Mouse (Mus musculus): ENCODE data around the gene Nkain2.

The Nkain2 gene

GRCm38 (mm10) chr10:32576559-32577275, 313.5 kb downstream of the Nkain2 start:
- no peak for DNase-seq (ENCODE audit: low spot score in 2 of 2)

DNA sequence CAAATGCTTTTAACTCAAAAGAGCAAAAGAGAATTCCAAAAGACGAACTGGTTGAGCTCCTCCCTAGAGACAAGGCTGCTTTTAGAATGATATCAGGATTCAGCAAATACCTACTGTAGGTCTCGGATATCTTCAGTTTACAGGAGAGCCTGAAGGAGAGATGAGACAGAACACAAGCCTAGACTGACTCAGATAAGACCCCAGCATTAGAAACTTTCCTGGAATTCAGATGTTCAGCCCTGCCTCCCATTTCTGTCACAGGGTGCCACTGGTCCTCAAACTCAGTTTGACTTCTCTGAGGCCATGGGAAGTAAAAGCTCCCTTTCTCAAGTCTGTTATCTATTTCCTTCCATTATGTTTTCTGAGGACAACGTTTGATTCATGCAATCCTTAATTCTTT, 332.6 kb downstream of the Nkain2 start:
- no peak for DNase-seq (ENCODE audit: low spot score in 2 of 2)

DNA sequence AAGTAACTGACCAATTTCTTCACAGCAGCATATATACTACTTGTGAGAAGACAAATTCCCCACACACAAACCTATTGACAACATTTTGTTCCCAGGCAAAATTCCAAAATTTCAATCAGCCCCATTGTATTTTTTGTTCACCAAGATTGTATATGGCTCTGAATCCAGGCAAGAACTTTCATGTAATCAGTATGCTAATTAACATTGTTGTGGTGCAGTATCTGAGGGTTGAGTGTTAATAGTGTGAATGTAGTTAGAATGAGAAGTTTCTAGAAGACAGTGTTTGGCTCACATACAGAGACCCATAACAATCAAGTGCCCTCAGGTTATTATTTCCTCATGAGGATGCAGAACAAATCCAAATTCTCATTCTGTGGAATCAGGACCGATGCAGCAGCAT, 354.2 kb downstream of the Nkain2 start:
- DNase-seq (ENCODE audit: low spot score in 2 of 2) = no peak

- DNase-seq (ENCODE audit: low spot score in 2 of 2) = no peak
These were observed 379.4 kb downstream of the Nkain2 start for GRCm38 (mm10) chr10:32510821-32511220.

- no peak for DNase-seq (ENCODE audit: low spot score in 2 of 2)
These were observed 395.6 kb downstream of the Nkain2 start for GRCm38 (mm10) chr10:32494591-32495182.

GRCm38 (mm10) chr10:32493600-32493999, 396.7 kb downstream of the Nkain2 start:
- no peak for DNase-seq (ENCODE audit: low spot score in 2 of 2)

DNA sequence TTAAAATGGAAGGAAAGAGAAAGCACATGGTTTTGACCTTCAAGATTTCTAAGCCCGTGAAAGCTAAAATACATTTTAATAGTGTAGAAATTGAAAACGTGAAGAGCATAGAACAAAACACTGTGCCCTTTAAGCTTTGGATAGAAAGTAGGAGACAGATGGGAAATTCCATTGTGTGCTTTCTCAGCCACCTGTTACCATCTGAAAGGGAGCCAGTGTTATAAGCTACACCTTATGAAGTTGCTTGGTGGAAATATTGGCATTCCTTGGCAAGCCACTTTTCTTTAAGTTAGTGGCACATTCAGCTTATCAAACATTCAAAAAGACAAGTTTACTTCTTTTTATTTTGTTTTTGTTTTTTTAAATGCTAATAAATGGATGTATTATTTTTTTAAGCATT, 427.5 kb downstream of the Nkain2 start:
- DNase-seq (ENCODE audit: low spot score in 2 of 2) = no peak

- DNase-seq (ENCODE audit: low spot score in 2 of 2) = no peak
These were observed 450.2 kb downstream of the Nkain2 start for GRCm38 (mm10) chr10:32439932-32440519.

GRCm38 (mm10) chr10:32414228-32414627, 476.0 kb downstream of the Nkain2 start:
- no peak for DNase-seq (ENCODE audit: low spot score in 2 of 2)

- no peak for DNase-seq (ENCODE audit: low spot score in 2 of 2)
These were observed 478.9 kb downstream of the Nkain2 start for GRCm38 (mm10) chr10:32411331-32411730.

DNA sequence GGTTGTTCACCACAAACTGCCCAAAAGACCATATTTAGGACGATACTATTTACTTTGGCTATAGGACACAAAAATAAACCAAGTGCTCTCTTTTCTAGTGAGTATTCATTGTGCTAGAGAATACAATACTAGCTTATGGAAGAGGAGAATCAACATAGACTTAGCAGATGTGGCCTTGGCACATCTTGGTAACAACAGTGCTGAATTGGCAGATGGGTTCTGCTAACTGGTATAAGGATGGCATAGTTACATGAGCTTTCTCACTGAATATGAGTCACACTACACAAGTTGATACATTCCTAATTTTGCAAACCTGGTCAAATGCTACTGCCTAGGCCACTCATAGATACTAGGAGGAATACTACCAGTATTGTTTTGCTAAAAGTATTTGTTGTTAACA, 489.3 kb downstream of the Nkain2 start:
- no peak for DNase-seq (ENCODE audit: low spot score in 2 of 2)

GRCm38 (mm10) chr10:32393859-32394521, 496.3 kb downstream of the Nkain2 start:
- DNase-seq (ENCODE audit: low spot score in 2 of 2) = no peak

DNA sequence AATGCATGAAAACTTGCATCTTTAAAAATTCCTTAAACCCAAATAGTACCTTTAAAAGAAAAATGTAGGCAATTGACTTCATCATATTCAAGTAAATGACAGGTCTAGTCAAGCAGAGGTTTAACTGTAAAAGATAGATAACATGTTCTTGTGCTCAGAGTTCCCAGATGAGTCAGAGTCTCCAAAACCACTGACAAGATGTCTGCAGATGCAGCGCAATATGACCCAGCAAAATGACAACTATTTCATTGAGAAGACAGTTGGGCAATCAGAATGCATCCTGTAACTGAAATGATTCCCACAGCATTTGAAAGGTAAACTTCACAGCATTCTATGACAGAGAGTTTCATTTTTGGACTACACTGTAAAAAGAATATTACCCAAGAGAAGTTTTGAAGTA, 496.9 kb downstream of the Nkain2 start:
- DNase-seq (ENCODE audit: low spot score in 2 of 2) = no peak

- no peak for DNase-seq (ENCODE audit: low spot score in 2 of 2)
These were observed 577.5 kb downstream of the Nkain2 start for GRCm38 (mm10) chr10:32312754-32313153.

GRCm38 (mm10) chr10:32301024-32301597, 589.2 kb downstream of the Nkain2 start:
- DNase-seq (ENCODE audit: low spot score in 2 of 2) = no peak

- DNase-seq (ENCODE audit: low spot score in 2 of 2) = no peak
These were observed 599.8 kb downstream of the Nkain2 start for GRCm38 (mm10) chr10:32290487-32290886.

DNA sequence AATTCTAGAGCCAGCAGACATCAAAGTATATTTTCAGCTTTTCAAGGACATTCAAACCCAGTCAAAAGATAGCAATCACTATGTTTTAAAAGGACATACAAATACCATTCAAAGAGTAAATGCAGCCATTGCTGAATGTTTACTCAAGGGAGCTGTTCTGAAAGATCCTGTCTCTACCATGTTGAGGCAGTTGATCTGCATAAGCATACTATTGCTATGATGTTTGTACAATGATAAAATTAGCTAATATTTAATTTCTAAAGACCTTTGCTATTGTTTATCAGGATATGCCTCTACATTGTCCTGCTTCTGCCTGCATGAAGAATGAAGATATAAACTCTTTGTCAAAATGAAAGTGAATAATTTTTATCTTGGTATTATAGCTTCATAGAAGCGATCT, 606.6 kb downstream of the Nkain2 start:
- DNase-seq (ENCODE audit: low spot score in 2 of 2) = no peak

- DNase-seq (ENCODE audit: low spot score in 2 of 2) = no peak
These were observed 646.9 kb downstream of the Nkain2 start for GRCm38 (mm10) chr10:32243266-32243882.

GRCm38 (mm10) chr10:32241168-32241567, 649.1 kb downstream of the Nkain2 start:
- DNase-seq (ENCODE audit: low spot score in 2 of 2) = no peak

DNA sequence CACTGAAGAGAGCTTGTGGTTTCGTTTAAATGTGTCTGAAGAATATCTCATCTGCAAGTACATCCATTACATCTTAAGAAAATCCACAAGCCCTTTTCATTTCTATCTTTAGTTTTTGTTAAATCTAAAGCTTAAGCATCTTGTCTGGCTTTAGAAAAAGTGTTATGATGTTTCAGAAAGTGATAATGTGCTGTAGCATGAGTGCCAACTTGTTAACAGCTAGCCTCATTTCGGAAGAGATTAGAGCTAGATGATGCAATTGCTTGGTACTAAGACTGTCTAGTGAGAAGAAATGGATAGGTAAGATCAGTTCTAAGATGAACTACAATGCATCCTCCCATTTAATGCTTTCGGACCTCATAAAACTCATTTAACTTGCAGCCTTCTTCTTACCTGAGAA, 707.3 kb downstream of the Nkain2 start:
- no peak for DNase-seq (ENCODE audit: low spot score in 2 of 2)

DNA sequence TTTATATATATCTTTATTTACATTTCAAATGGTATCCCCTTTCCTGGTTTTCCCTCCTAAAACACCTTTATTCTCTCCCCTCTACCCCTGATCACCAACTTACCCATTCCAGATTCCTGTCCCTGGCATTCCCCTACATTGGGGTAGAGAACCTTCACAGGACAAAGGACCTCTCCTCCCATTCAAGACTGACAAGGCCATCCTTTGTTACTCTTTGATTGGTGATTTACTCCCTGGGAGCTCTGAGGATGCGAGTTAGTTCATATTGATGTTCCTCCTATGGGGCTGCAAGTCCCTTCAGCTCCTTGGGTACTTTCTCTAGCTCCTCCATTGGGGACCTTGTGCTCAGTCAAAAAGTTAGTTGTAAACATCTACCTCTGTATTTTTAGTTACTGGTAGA, 798.9 kb downstream of the Nkain2 start:
- no peak for DNase-seq (ENCODE audit: low spot score in 2 of 2)

DNA sequence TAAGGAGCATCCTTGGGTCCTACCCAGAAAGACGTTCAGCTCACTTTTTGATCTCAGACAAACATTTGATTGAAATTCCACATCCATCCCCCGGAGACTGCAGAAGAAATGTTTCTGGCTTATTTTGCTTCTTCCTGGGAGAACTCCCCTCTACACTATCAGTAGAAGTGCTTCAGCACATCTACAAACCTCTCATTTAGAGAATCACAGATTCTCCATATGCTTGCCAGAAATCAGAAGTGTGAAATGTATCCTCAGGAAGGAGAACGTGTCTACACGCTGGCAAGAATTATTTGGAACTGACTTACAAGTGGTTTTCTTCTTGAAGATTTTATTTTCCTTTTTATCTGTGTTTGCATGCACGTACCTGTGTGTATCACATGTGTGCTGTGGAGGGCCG, 829.9 kb downstream of the Nkain2 start:
- DNase-seq (ENCODE audit: low spot score in 2 of 2) = no peak

Measured in spleen, postnatal 4 days (tissue).